24 mouse cellular contexts compared by ENCODE assay signal in genomic region chr1:119351567-119351966, GRCm38 (mm10).
DNase-seq lines count a peak whose midpoint lies in the region; ATAC-seq and TF ChIP-seq lines count a peak whose summit lies in the region.
"Had no signal": no experiment of that assay in that cellular context is flagged by ENCODE, and none has a peak within 500 bp of the region (broad histone marks: within the 10 kb centered on the region; RNA-seq: fewer than 3 reads in every experiment).

No protein-coding gene starts in this region.

- H3K9me3 ChIP-seq in hindbrain, postnatal 0 days (ENCODE audit: low read length): no peaks in the 10 kb centered on the region
- H3K9me3 ChIP-seq in hindbrain, embryonic 16.5 days (ENCODE audit: control insufficient read depth, low read length): no peaks in the 10 kb centered on the region
- H3K9me3 ChIP-seq in midbrain, embryonic 15.5 days: no peaks in the 10 kb centered on the region
- no peaks in the 10 kb centered on the region for H3K9me3 ChIP-seq in midbrain, embryonic 10.5 days (replicated peaks)
- no peaks in the 10 kb centered on the region for H3K9me3 ChIP-seq in liver, postnatal 0 days (ENCODE audit: low read length)
- H3K9me3 ChIP-seq: embryonic facial prominence, embryonic 12.5 days; embryonic facial prominence, embryonic 15.5 days; heart, embryonic 12.5 days; heart, embryonic 15.5 days; hindbrain, embryonic 13.5 days had no signal

- TF ChIP-seq EP300 in liver, postnatal 0 days (IDR thresholded peaks at IDR 0.05; ENCODE audit: low read depth): no peak

- H3K27ac ChIP-seq in hindbrain, postnatal 0 days: no peak overlapping the region
- no peak overlapping the region for H3K27ac ChIP-seq in hindbrain, embryonic 16.5 days (ENCODE audit: low read depth, low read length)
- H3K27ac ChIP-seq in midbrain, embryonic 15.5 days: no peak overlapping the region
- H3K27ac ChIP-seq in midbrain, embryonic 10.5 days (replicated peaks): no peak overlapping the region
- H3K27ac ChIP-seq in liver, postnatal 0 days (ENCODE audit: low read depth): no peak overlapping the region
- H3K27ac ChIP-seq: embryonic facial prominence, embryonic 12.5 days; embryonic facial prominence, embryonic 15.5 days; heart, embryonic 15.5 days; hindbrain, embryonic 10.5 days; hindbrain, embryonic 13.5 days had no signal

- WGBS in hindbrain, postnatal 0 days: 80% methylated on average over 8 of the region's 8 CpGs
- whole genome bisulfite sequencing in hindbrain, embryonic 16.5 days: 86% methylated on average over 8 of the region's 8 CpGs
- WGBS in midbrain, embryonic 15.5 days: 78% methylated on average over 8 of the region's 8 CpGs
- 82% methylated on average over 8 of the region's 8 CpGs for WGBS in midbrain, embryonic 10.5 days
- WGBS in liver, postnatal 0 days (ENCODE audit: insufficient replicate concordance): 87% methylated on average over 8 of the region's 8 CpGs

- no peak overlapping the region for H3K9ac ChIP-seq in hindbrain, postnatal 0 days (replicated peaks; ENCODE audit: low read length)
- no peak overlapping the region for H3K9ac ChIP-seq in hindbrain, embryonic 16.5 days (ENCODE audit: low read depth, low read length)
- no peak overlapping the region for H3K9ac ChIP-seq in midbrain, embryonic 15.5 days
- no peak overlapping the region for H3K9ac ChIP-seq in liver, postnatal 0 days (replicated peaks)
- H3K9ac ChIP-seq: embryonic facial prominence, embryonic 12.5 days; embryonic facial prominence, embryonic 15.5 days; heart, embryonic 12.5 days; heart, embryonic 15.5 days; hindbrain, embryonic 13.5 days had no signal

- no peaks in the 10 kb centered on the region for H3K27me3 ChIP-seq in hindbrain, postnatal 0 days (ENCODE audit: insufficient read depth, low read length)
- H3K27me3 ChIP-seq in hindbrain, embryonic 16.5 days (replicated peaks; ENCODE audit: control insufficient read depth, insufficient read depth, low read length): no peaks in the 10 kb centered on the region
- no peaks in the 10 kb centered on the region for H3K27me3 ChIP-seq in midbrain, embryonic 15.5 days (replicated peaks)
- H3K27me3 ChIP-seq in midbrain, embryonic 10.5 days (ENCODE audit: low read depth, poor library complexity, severe bottlenecking): peaks cover 32% of the 10 kb centered on the region
- H3K27me3 ChIP-seq in liver, postnatal 0 days (ENCODE audit: insufficient read depth, low read length): no peaks in the 10 kb centered on the region
- H3K27me3 ChIP-seq: embryonic facial prominence, embryonic 12.5 days; embryonic facial prominence, embryonic 15.5 days; heart, embryonic 12.5 days; heart, embryonic 15.5 days; hindbrain, embryonic 13.5 days had no signal

- peak; percentile 37 to 44 for DNase-seq in cerebellum, postnatal 14 days
- no peak for DNase-seq in cerebellum, adult 8-10 months
- no peak for DNase-seq in hindbrain, postnatal 0 days (ENCODE audit: low spot score)
- DNase-seq in midbrain, embryonic 10.5 days (ENCODE audit: low spot score): no peak
- DNase-seq in liver, postnatal 0 days: no peak
- DNase-seq: adrenal gland, adult 2 months; adrenal gland, postnatal 14 days; cerebellum, adult 11 months; cerebellum, postnatal 25 days; gastrocnemius, postnatal 10 days; gastrocnemius, postnatal 36 days; heart, postnatal 10 days; heart, postnatal 36 days had no signal

- peak; percentile 61; the same call in 1 of the 2 replicates for ATAC-seq in hindbrain, postnatal 0 days
- ATAC-seq in hindbrain, embryonic 16.5 days: no peak
- ATAC-seq in midbrain, embryonic 15.5 days (replicated peaks): peak; percentile 30; the same call in 1 of the 2 replicates
- ATAC-seq in liver, postnatal 0 days: no peak
- ATAC-seq: CD4-positive, CD25-positive, alpha-beta regulatory T cell, adult 4 months; forebrain, embryonic 14.5 days; intestine, postnatal 0 days had no signal

- no peaks in the 10 kb centered on the region for H3K4me1 ChIP-seq in hindbrain, postnatal 0 days (ENCODE audit: insufficient read depth, low read length)
- peaks cover 2% of the 10 kb centered on the region; the same call in 1 of the 2 replicates for H3K4me1 ChIP-seq in hindbrain, embryonic 16.5 days (ENCODE audit: control insufficient read depth, insufficient read depth, low read depth, low read length)
- peaks cover 11% of the 10 kb centered on the region for H3K4me1 ChIP-seq in midbrain, embryonic 15.5 days
- H3K4me1 ChIP-seq in midbrain, embryonic 10.5 days: peaks cover 11% of the 10 kb centered on the region
- H3K4me1 ChIP-seq in liver, postnatal 0 days (ENCODE audit: insufficient read depth): no peaks in the 10 kb centered on the region

- H3K4me2 ChIP-seq in hindbrain, postnatal 0 days (ENCODE audit: low read depth, low read length): no peak overlapping the region
- no peak overlapping the region for H3K4me2 ChIP-seq in hindbrain, embryonic 16.5 days (ENCODE audit: low read length)
- H3K4me2 ChIP-seq in midbrain, embryonic 15.5 days: no peak overlapping the region
- H3K4me2 ChIP-seq in liver, postnatal 0 days (ENCODE audit: low read depth, low read length): no peak overlapping the region
- H3K4me2 ChIP-seq: embryonic facial prominence, embryonic 12.5 days; embryonic facial prominence, embryonic 15.5 days; heart, embryonic 12.5 days; heart, embryonic 15.5 days; hindbrain, embryonic 13.5 days had no signal

- no peak for TF ChIP-seq CTCF in hindbrain, postnatal 0 days (IDR thresholded peaks at IDR 0.05; ENCODE audit: low read depth)
- no peak for TF ChIP-seq CTCF in liver, postnatal 0 days (IDR thresholded peaks at IDR 0.05; ENCODE audit: low read depth)

- no peaks in the 10 kb centered on the region for H3K36me3 ChIP-seq in hindbrain, postnatal 0 days (ENCODE audit: insufficient read depth, low read length)
- H3K36me3 ChIP-seq in hindbrain, embryonic 16.5 days (ENCODE audit: control insufficient read depth, insufficient read depth, low read length): no peaks in the 10 kb centered on the region
- no peaks in the 10 kb centered on the region for H3K36me3 ChIP-seq in midbrain, embryonic 15.5 days (replicated peaks)
- H3K36me3 ChIP-seq in midbrain, embryonic 10.5 days: no peaks in the 10 kb centered on the region
- H3K36me3 ChIP-seq in liver, postnatal 0 days (replicated peaks; ENCODE audit: insufficient read depth, low read length): no peaks in the 10 kb centered on the region
- H3K36me3 ChIP-seq: embryonic facial prominence, embryonic 12.5 days; embryonic facial prominence, embryonic 15.5 days; heart, embryonic 12.5 days; heart, embryonic 15.5 days; hindbrain, embryonic 10.5 days; hindbrain, embryonic 13.5 days had no signal

- H3K4me3 ChIP-seq in hindbrain, postnatal 0 days (ENCODE audit: low read length): no peak overlapping the region
- H3K4me3 ChIP-seq in hindbrain, embryonic 16.5 days (ENCODE audit: low read length): no peak overlapping the region
- no peak overlapping the region for H3K4me3 ChIP-seq in midbrain, embryonic 15.5 days
- H3K4me3 ChIP-seq in midbrain, embryonic 10.5 days: no peak overlapping the region
- no peak overlapping the region for H3K4me3 ChIP-seq in liver, postnatal 0 days (ENCODE audit: low read depth, low read length)
- H3K4me3 ChIP-seq: embryonic facial prominence, embryonic 12.5 days; embryonic facial prominence, embryonic 15.5 days; heart, embryonic 12.5 days; heart, embryonic 15.5 days; hindbrain, embryonic 10.5 days; hindbrain, embryonic 13.5 days had no signal

Comparison
In these comparisons a context has a peak if more than half of its experiments do, and no peak if none do; other contexts are left out.
1. DNase-seq: peak in cerebellum, postnatal 14 days (2 of 2); none in cerebellum, adult 8-10 months (single experiment), hindbrain, postnatal 0 days (single experiment), midbrain, embryonic 10.5 days (single experiment) and liver, postnatal 0 days (single experiment).
2. ATAC-seq: peak in hindbrain, postnatal 0 days (single experiment) and midbrain, embryonic 15.5 days (single experiment); none in hindbrain, embryonic 16.5 days (single experiment) and liver, postnatal 0 days (single experiment).